Mouse (Mus musculus): ENCODE measurements around the gene Commd3. TPM values are rescaled to one million over a fixed set of nuclear protein-coding genes. Genes with fewer than 3 reads are reported as not detected.

The Commd3 gene
- polyA plus RNA-seq (2015; fragmentation: Illumina TruSeq; extraction: RNeasy Lipid Tissue Mini Kit (QIAGEN cat#74804); ENCODE audit: insufficient read depth, low read depth, low replicate concordance): 58.4 TPM

DNA sequence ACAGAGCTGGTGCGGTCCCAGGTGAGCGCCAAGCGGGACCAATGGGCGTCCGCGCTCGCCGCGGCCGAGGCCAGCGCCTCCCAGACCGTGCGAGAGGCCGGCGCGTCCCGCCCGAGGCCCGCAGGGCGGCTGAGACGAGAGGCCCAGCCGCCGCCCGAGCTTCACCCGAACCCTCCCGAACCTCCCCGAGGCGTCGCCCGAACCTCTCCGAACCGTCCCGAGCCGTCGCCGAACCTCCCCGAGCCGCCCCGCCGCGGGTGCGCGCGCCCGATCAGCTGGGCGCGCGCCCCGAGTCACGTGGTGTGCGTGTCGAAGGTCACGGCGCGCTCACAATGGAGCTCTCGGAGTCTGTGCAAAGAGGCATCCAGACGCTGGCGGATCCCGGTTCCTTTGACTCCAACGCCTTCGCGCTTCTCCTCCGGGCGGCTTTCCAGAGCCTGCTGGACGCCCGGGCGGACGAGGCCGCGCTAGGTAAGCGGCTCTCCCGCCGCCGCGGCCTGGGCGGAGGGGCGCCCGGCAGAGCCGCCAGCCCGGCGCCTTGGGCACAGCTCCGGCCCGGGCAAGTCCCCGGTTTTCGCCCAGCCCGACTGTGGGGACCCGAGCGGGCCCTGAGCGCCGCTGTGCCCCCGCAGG, at the start of gene Commd3:
Commd3 (plus strand) TSS at position 252 of the 633 bp plus-strand sequence.

DNA sequence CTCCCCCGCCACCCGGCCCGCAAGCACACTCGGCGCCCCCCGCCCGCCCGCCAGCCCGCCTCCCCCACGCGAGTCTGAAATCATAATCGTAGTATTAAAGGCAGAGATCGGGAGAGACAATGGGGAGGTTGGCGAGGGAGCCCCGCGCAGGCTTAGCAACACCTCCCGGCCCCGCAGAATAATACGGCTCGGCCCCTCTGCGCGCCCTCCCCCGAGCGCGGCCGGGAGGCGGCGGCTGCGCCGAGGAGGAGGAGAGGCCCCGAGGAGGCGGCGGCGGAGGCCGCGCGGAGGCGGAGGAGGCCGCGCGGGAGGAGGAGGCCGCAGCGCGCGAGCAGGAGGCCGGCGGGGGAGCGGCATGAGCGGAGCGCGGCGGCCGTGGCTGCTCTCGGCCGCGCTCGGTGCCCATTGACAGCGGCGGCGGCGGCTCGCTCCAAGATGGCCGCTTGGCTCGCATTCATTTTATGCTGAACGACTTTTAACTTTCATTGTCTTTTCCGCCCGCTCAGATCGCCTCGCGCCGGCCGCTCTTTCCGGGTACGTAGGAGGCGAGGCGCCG, 4.8 kb downstream of the Commd3 start, which contains the start of gene Bmi1:
Bmi1 (plus strand) TSS at position 83 of the 556 bp plus-strand sequence.

DNA sequence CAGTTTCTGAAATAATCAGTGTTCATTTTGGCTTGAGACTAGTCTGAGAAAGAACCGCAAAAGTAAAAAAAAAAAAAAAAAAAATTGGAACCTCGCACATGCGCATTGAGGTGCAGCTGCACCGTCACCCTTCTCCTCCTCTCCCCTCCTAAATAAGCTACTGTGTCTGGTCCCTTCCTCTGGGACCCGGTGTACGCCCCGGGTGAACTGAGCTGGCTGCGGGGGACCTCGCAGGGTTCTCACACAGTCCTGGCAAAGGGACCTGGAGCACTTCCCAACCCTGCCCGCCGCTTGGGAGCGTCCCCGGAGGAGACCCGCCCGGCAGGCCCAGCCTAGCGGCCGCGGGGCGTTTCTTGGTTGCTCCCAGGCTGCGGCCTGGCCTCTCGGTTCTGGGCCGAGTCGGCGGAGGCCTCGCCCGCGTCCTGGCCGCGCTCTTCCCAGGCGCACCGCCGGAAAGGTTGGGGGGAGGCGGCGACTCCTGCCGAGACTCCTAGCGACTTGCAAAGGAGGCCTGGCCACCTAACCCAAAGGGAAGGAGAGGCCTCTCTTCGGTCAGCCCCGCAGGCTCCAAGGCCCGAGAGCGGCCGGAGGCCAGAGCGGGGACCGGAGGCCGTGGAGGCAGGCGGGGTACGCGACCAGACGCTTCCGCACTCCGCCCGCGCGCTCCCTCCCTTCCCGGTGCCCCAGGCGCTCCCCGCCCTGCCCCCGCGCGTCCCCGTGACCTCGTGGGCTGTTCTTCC, 21.9 kb downstream of the Commd3 start, which contains the start of gene Spag6:
Spag6 (plus strand) TSS at position 162 of the 740 bp plus-strand sequence.

Other genes starting within 250 kb of the Commd3 start
- 5.6 TPM for gene Bmi1, start 4.6 kb downstream of the Commd3 start, polyA plus RNA-seq (2015; fragmentation: Illumina TruSeq; extraction: RNeasy Lipid Tissue Mini Kit (QIAGEN cat#74804); ENCODE audit: insufficient read depth, low read depth, low replicate concordance)
- not detected for gene Spag6, start 21.6 kb downstream of the Commd3 start, polyA plus RNA-seq (2015; fragmentation: Illumina TruSeq; extraction: RNeasy Lipid Tissue Mini Kit (QIAGEN cat#74804); ENCODE audit: insufficient read depth, low read depth, low replicate concordance)

Data from pancreas, adult 10 weeks (tissue).